Mouse (Mus musculus): Measurements from ENCODE around the gene Cdk5. TPM values are rescaled to one million over a fixed set of nuclear protein-coding genes. Genes with fewer than 3 reads are reported as not detected.
"Not testable (repeated sequence)": the region's sequence is repeated elsewhere in the genome, so short reads cannot be mapped to it uniquely, and the experiment has no call there.

Cdk5 gene
- polyA plus RNA-seq, 1 experiment, result 159 TPM

GRCm38 (mm10) chr5:24413042-24413693, 10.2 kb downstream of the Cdk5 start, which contains the start of gene Asic3:
TSS of gene Asic3 (plus strand) at chr5:24413392.
- DNase-seq (ENCODE audit: low read depth), result no peak

GRCm38 (mm10) chr5:24412063-24412462, 11.3 kb downstream of the Cdk5 start:
- no peak for DNase-seq (ENCODE audit: low read depth)
- no peak for TF ChIP-seq CTCF (IDR thresholded peaks at IDR 0.05; ENCODE audit: borderline replicate concordance, extremely low read depth, insufficient read depth, insufficient read length)
- TF ChIP-seq POLR2A (IDR thresholded peaks at IDR 0.05; ENCODE audit: borderline replicate concordance, extremely low read depth, insufficient read depth, insufficient read length, poor library complexity, severe bottlenecking), result no peak

More at GRCm38 (mm10) chr5:24413042-24413693, 10.2 kb downstream of the Cdk5 start, which contains the start of gene Asic3:
- TF ChIP-seq POLR2A (IDR thresholded peaks at IDR 0.05; ENCODE audit: borderline replicate concordance, extremely low read depth, insufficient read depth, insufficient read length, poor library complexity, severe bottlenecking) (no peak), CTCF (IDR thresholded peaks at IDR 0.05; ENCODE audit: borderline replicate concordance, extremely low read depth, insufficient read depth, insufficient read length) (no peak)

- TF ChIP-seq CTCF (IDR thresholded peaks at IDR 0.05; ENCODE audit: borderline replicate concordance, extremely low read depth, insufficient read depth, insufficient read length), result no peak
- no peak for TF ChIP-seq POLR2A (IDR thresholded peaks at IDR 0.05; ENCODE audit: borderline replicate concordance, extremely low read depth, insufficient read depth, insufficient read length, poor library complexity, severe bottlenecking)
- no peak for DNase-seq (ENCODE audit: low read depth)
Measured at GRCm38 (mm10) chr5:24409466-24409865, 13.9 kb downstream of the Cdk5 start.

GRCm38 (mm10) chr5:24408651-24409050, 14.7 kb downstream of the Cdk5 start:
- no peak for TF ChIP-seq POLR2A (IDR thresholded peaks at IDR 0.05; ENCODE audit: borderline replicate concordance, extremely low read depth, insufficient read depth, insufficient read length, poor library complexity, severe bottlenecking)
- no peak for TF ChIP-seq CTCF (IDR thresholded peaks at IDR 0.05; ENCODE audit: borderline replicate concordance, extremely low read depth, insufficient read depth, insufficient read length)
- DNase-seq (ENCODE audit: low read depth), result no peak

GRCm38 (mm10) chr5:24405389-24405876, 17.9 kb downstream of the Cdk5 start:
- TF ChIP-seq POLR2A (IDR thresholded peaks at IDR 0.05; ENCODE audit: borderline replicate concordance, extremely low read depth, insufficient read depth, insufficient read length, poor library complexity, severe bottlenecking), result no peak
- TF ChIP-seq CTCF (IDR thresholded peaks at IDR 0.05; ENCODE audit: borderline replicate concordance, extremely low read depth, insufficient read depth, insufficient read length), result no peak
- no peak for DNase-seq (ENCODE audit: low read depth)

GRCm38 (mm10) chr5:24404594-24405360, 18.6 kb downstream of the Cdk5 start:
- TF ChIP-seq CTCF (IDR thresholded peaks at IDR 0.05; ENCODE audit: borderline replicate concordance, extremely low read depth, insufficient read depth, insufficient read length), result no peak
- no peak for TF ChIP-seq POLR2A (IDR thresholded peaks at IDR 0.05; ENCODE audit: borderline replicate concordance, extremely low read depth, insufficient read depth, insufficient read length, poor library complexity, severe bottlenecking)

GRCm38 (mm10) chr5:24401969-24402368, 21.4 kb downstream of the Cdk5 start:
- TF ChIP-seq POLR2A (IDR thresholded peaks at IDR 0.05; ENCODE audit: borderline replicate concordance, extremely low read depth, insufficient read depth, insufficient read length, poor library complexity, severe bottlenecking) (no peak), CTCF (IDR thresholded peaks at IDR 0.05; ENCODE audit: borderline replicate concordance, extremely low read depth, insufficient read depth, insufficient read length) (no peak)
- peak; percentile 40 for DNase-seq (ENCODE audit: low read depth)

More at GRCm38 (mm10) chr5:24404594-24405360, 18.6 kb downstream of the Cdk5 start:
- DNase-seq (ENCODE audit: low read depth), result no peak

- no peak for DNase-seq (ENCODE audit: low read depth)
Measured at GRCm38 (mm10) chr5:24400911-24401605, 22.3 kb downstream of the Cdk5 start.

GRCm38 (mm10) chr5:24400362-24400761, 23.0 kb downstream of the Cdk5 start:
- no peak for DNase-seq (ENCODE audit: low read depth)
- TF ChIP-seq POLR2A (IDR thresholded peaks at IDR 0.05; ENCODE audit: borderline replicate concordance, extremely low read depth, insufficient read depth, insufficient read length, poor library complexity, severe bottlenecking), result no peak
- TF ChIP-seq CTCF (IDR thresholded peaks at IDR 0.05; ENCODE audit: borderline replicate concordance, extremely low read depth, insufficient read depth, insufficient read length), result no peak

More at GRCm38 (mm10) chr5:24400911-24401605, 22.3 kb downstream of the Cdk5 start:
- TF ChIP-seq POLR2A (IDR thresholded peaks at IDR 0.05; ENCODE audit: borderline replicate concordance, extremely low read depth, insufficient read depth, insufficient read length, poor library complexity, severe bottlenecking) (no peak), CTCF (IDR thresholded peaks at IDR 0.05; ENCODE audit: borderline replicate concordance, extremely low read depth, insufficient read depth, insufficient read length) (no peak)

- no peak for DNase-seq (ENCODE audit: low read depth)
Measured at GRCm38 (mm10) chr5:24399686-24400085, 23.6 kb downstream of the Cdk5 start.

GRCm38 (mm10) chr5:24396254-24396653, 27.1 kb downstream of the Cdk5 start:
- not testable (repeated sequence) for DNase-seq (ENCODE audit: low read depth)

More at GRCm38 (mm10) chr5:24399686-24400085, 23.6 kb downstream of the Cdk5 start:
- no peak for TF ChIP-seq CTCF (IDR thresholded peaks at IDR 0.05; ENCODE audit: borderline replicate concordance, extremely low read depth, insufficient read depth, insufficient read length)
- TF ChIP-seq POLR2A (IDR thresholded peaks at IDR 0.05; ENCODE audit: borderline replicate concordance, extremely low read depth, insufficient read depth, insufficient read length, poor library complexity, severe bottlenecking), result no peak

Data from brain, embryonic 14.5 days (tissue).